Mouse (Mus musculus) gastrocnemius, adult 2 months (tissue): ENCODE results near the gene Pus1. TPM values are rescaled to one million over a fixed set of nuclear protein-coding genes. Genes with fewer than 3 reads are reported as not detected.

Source experiments
- DNase-seq: peaks from one replicate; pipeline ENCODE4 v3.0.0; 2022
- H3K27ac ChIP-seq: fragments of 200-600 bp; 2 replicates; pipeline ENCODE4 v1.8.1; 2022; ENCODE audit warnings: mild to moderate bottlenecking
- H3K4me3 ChIP-seq: fragments of 200-600 bp; 2 replicates; pipeline ENCODE4 v1.8.1; 2022; ENCODE audit warnings: mild to moderate bottlenecking, moderate library complexity
- CTCF ChIP-seq: fragments of 200-600 bp; IDR thresholded peaks from 2 replicates; pipeline ENCODE4 v1.8.1; 2022; ENCODE audit warnings: antibody characterized with exemption, mild to moderate bottlenecking, moderate library complexity
- intact Hi-C: fragments of 180-260 bp; cut with DNase I; formaldehyde crosslinking; loops from one replicate; pipeline ENCODE4 v1.15.1; 2025
- total RNA-seq, 2 experiments: library from RNA; stranded (reverse); gene quantifications; 2 replicates each; pipeline ENCODE4 v1.2.3; 2021

Gene Pus1
- total RNA-seq, 2 experiments from 2014 or later, result 8.7 to 13.8 TPM

DNA sequence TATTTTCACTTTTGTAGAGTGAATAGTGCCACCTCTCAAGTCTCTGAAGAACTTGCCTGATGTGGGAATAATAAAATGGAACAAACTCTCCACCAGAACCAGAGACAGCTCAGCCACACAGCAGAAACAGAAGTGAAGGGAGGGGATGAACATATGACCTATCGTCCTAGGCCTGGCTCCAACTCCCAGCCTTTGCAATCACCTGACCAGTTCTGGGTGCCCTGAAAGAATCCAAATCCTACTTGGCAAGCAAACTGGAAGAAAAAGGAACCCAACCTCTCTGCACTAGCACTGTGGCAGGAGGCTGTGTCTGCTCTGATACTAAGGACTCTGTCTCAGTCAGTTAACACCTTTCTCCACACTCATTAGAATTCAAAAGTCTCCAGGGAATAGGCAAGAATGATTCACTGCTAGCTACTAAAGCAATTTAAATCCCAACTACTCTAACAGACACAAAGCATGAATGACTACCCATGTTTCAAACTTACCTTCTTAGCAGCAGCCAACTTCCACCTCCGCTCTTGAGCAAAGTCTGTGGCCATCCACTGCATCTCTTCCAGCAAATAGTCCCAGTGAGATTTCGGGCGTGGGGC lies 47.1 kb downstream of the Pus1 start:
- TF ChIP-seq CTCF, result no peak

DNA sequence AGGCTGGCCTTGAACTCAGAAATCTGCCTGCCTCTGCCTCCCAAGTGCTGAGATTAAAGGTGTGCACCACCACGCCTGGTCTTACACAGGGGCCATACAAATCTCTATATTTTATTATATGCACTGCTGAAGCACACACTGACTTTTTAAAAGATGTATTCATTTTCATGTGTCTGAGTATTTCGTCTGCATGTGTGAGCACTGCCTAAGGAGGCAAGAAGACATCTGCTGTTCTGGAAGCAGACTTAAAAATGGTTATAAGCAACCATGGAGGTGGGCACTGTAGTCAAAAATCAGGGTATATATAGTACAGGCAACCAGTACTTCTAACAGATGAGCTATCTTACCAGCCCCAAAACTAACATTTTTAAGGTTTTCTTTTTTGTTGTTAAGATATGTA lies 49.2 kb downstream of the Pus1 start:
- TF ChIP-seq CTCF, result no peak
- DNase-seq, result no peak
- intact Hi-C loops, result no loop called here
- Histone ChIP-seq H3K4me3 (no peak overlapping the region), H3K27ac (no peak overlapping the region)

More for the DNA sequence above, 47.1 kb downstream of the Pus1 start:
- intact Hi-C loops, result no loop called here
- H3K27ac ChIP-seq, result no peak overlapping the region
- DNase-seq, result no peak
- no peak overlapping the region for H3K4me3 ChIP-seq

DNA sequence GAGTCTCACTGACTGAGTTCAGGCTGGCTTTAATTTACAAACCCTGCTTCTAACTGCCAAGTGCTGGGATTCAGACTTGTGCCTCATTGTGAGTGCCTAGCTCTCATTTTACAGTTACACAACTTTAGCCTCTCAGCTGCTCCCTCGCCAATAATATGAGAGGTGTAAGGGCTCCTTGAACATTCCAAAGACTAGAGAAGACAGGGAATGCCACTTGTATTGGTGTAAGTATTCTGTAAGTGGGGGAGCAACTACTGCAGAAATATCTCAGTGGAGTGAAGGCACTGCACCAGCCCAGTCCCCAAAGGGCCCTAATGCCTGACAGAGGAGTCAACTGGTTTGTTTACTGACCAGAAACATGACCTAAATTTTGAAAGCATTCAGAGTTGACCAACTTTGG lies 52.6 kb downstream of the Pus1 start:
- TF ChIP-seq CTCF, result no peak

More for the DNA sequence above, 52.6 kb downstream of the Pus1 start:
- no peak overlapping the region for H3K4me3 ChIP-seq
- no peak for DNase-seq
- H3K27ac ChIP-seq, result peak overlapping the region; percentile 70
- intact Hi-C loops, result no loop called here

Other genes with a start within 250 kb of the Pus1 start
- not detected for gene Galnt9, start 236.3 kb downstream of the Pus1 start, total RNA-seq
- gene Noc4l, start 127.2 kb downstream of the Pus1 start, total RNA-seq, result 10 to 100 TPM; 15.1 to 15.6 TPM
- 1 to 10 TPM; 7.3 to 9.4 TPM for gene Ddx51, start 127.2 kb downstream of the Pus1 start, total RNA-seq
- 10 to 100 TPM; 20.2 to 22.9 TPM for gene Ep400, start 9.9 kb downstream of the Pus1 start, total RNA-seq
- 10 to 100 TPM; 49.1 to 70.6 TPM for gene Ulk1, start 29.4 kb upstream of the Pus1 start, total RNA-seq
- gene Hscb, start 59.1 kb upstream of the Pus1 start, total RNA-seq, result 10 to 100 TPM; 14.1 to 19.4 TPM
- gene Chek2, start 59.3 kb upstream of the Pus1 start, total RNA-seq, result 1 to 10 TPM in 1 of 2 experiments, under 1 TPM in 1; 0.92 to 1.1 TPM
- 10 to 100 TPM; 11.9 to 16.6 TPM for gene Ttc28, start 99.1 kb upstream of the Pus1 start, total RNA-seq